Mouse (Mus musculus) c-Kit-positive CD71-negative TER-119-negative erythroid progenitor cells, embryonic 14.5 days (primary cell): ENCODE results near the gene Klf13.

Source experiments
- DNase-seq: peaks from one replicate; pipeline ENCODE4 v3.0.0-alpha.2; 2013; ENCODE audit warnings: low read depth

Gene Klf13

DNA sequence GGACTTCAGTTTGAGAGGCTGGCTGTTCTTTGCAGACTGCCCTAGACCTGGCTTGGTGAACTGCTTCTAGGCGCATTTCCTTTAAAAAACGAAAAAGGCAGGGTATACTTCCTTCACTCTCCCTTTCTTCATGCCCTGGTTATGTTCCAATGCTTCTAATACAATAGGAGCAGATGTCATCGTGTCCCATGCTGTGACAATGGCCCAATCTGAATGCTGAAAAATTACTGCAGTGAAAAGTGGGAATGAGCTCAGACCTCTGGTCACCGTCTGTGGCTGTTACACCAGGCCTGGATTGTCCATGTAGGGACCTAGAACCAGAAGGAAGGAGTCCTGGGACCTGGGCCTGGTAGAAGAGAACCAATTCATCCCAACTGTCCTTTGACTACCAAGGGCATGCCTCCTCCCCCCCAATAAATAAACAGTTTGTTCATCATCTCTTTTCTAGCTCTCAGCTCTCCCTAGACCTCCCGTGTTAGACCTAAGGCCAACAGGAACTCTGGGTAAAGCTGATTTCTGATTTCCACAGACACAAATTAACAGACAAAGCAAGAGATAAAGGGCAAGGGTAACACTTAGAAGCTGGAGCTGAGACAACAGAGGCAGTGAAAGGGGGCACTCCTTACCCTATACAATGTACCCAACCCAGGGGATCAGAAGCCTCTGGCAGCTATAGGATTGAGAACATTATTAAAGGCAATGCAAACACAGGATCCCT is 30.8 kb downstream of the Klf13 start:
- DNase-seq: no peak

DNA sequence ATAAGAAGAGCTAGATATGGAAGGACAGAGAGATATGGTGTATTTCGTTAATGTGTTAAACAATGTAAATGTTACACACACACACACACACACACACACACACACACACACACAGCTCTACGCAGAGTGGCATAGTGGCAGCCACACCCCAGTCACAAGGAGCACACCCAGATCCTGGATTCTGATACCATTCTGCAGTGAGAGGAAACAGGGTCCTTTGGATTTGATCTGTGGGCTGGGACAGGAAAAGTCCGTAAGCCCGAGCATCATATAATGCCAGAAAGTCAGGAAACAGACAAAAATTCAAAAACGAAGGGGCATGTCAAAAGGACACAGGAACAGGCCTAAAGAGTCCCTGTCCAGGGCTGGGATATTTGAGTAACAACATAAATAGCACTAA is 33.1 kb downstream of the Klf13 start:
- DNase-seq: no peak

DNA sequence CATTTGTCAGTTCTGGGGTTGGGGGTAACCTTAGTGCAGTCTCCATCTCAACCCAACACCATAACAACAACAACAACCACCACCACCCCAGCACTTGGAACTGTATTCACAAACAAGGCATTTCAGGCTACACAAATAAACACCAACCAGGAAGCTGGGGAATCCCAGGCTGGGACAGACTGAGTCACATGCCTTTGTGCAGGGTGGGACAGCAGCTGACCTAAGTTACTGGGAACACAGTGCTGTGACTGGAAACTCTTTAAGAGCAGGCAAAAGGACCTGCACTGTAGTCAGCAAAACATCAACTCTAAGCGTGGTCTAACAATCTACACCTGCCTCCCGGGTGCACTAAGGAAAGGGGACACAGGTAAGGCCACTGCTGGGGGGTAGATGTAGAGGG is 33.5 kb downstream of the Klf13 start:
- no peak for DNase-seq

DNA sequence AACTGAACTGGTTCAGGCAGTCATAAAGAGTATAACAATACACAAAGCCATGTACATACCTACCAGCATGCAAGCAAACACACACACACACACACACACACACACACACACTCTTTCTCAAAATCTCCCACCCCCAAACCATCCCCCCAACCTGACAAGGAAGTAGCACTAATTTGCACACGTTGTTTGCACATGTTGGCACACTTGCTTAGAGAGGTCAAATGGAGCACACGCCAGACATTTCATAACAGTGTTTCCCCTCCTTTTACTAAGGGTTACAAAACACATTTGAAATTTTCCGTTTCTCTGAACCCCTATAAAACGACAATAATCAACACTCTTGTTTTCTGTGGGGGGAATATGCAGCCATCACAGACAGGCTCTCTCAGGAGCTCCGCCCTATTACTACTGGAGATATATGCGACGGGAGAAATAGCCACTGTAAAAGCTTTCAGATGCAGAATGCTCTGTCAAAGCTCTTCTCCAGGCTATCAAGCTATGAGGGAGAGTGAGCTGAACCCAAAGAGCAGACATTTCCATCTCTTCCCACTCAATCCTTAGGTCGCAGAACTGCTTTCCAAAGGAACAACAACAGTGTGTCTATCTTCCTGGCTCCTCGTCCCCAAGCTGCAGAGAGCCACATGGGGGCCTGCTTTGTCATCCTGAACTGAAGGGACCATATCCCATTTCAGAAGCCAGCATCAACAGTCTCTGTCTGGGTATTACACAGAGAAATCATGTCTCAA is 34.9 kb downstream of the Klf13 start:
- DNase-seq: no peak

DNA sequence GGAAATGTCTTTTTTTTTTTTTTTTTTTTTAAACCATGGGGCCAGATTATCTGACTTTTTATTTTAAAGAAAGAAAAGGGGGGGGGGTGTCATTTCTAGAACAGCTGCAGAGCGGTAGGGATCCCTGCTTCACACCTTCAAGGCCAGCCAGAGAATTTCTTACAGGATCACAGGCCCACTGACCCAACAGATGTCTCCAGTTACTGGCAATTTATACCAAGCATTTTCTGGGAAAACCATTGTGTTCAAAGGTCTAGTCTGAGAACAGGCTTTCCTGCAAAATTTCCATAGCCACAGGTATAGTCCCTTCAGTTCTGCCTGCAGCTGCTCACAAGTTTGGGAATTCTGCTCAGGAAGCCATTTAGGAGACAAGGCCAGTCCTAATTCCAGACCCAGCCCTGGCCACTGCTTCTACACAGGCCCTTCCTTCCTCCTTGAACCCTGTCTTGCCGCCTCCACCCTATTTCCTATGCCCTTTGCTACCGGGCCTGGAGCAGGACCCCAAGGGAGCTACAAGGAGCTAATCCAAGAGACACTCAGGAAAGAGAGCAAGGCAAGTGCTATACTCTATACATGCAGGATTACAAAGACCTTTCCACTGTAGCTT is 36.0 kb downstream of the Klf13 start:
- DNase-seq: no peak

DNA sequence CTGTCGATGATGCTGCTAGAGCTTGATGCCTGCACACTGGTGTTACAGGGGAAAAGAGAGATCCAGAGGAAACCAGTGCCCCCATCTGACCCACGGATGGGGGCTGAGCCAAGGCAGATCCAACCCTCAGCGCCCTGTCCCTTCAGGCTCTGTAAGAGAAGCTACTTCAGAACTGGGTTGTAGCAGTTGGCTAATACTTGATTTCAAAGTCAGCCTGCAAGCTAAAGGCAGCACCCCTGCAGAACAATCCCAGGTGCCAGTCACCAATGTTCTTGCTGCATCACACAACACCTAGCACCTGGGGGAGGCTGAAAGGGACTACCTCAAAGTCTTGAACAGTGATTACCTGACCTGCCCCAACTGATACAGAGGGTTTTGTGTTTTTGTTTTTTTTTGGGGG is 36.8 kb downstream of the Klf13 start:
- no peak for DNase-seq

DNA sequence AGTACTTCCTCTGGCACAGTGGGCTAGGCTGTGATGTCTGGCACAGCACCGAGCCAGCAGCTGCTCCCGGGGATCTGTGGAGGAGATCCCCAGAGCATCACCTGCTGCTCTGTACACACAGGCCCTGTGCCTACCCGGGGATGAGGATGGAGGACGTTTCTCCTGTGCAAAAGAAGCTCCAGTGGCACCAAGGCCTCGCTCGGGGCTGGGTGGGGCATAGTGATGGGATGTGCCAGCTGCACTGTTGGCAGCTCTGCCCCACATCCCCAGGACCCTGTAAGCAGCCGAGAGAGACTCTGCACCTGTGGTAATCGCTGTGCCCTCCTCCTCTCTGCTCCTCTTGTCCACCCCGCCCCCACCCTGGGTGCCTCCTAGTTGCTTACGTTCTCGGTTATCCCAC is 37.4 kb downstream of the Klf13 start:
- DNase-seq: no peak

DNA sequence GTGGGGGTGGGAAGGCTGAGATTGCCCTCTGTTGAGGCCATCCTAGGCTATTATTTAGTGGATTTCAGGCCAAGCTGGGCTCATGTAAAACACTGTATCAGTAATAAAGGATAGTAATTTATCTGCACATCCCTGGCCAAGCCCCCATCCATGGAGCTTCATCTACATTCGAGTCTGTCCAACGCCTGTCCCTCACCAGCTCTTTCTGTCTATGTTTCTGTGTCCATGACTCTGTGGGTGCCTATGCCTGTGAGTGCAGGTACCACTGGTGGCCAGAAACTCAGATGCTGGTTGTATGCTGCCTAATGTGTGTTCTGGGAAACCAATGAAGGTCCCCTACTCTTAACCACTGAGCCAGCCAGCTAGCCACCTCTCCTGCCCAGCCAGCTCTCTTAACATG is 38.3 kb downstream of the Klf13 start:
- DNase-seq: no peak

DNA sequence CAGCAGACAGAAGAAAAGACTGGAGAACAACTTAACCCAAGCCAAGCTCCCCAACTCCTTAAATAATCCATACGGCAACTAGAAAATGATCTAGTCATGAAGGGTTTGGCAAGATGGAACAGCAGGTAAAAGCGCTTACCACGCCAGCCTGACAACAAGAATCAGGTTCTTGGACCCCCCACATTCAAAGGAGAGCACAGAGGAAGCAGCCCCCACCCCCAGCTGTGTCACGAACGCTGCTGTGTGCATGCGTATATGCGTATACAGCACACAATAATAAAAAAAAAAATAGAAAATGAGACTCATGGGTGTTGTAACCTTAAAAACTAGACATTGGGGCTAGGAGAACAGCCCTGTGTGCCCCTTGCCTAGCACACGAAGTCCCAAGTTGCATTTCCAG is 38.8 kb downstream of the Klf13 start:
- no peak for DNase-seq

DNA sequence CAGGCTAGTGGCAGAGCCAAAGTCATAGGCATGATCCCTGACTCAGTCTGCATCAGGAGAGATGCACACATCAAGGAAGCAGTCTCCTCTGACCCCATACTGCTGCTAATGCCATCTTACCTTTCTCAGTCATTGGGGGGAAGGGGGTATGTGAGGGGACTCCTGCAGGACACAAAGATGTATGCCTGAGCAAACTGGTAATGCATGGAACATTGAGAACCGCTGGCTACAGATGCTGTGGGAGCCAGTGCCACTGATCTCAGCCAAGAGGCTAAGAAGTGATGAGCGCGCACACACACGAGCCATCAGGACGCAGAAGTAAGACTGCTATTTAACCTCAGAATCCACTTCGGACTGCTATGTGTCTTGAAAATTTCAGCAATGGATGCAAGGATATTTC is 40.5 kb downstream of the Klf13 start:
- no peak for DNase-seq

DNA sequence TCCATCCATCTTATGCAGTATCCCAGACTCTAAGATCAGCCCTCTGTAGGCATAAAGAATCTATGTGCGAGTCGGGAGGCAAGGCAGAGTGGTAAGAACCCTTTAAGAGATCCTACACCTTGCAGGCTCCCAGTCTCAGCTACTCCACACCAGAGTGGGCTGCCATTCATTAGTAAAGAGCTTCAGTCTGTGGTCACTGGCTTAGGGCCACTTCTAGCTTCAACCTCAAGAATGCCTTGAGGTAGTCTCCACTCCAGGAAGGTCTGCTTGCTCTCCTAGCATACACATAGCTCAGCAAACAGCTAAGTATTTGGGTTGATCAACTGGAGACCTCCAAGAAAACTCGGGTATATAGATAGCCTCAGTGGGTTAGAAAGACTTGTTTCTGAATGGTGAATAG is 41.1 kb downstream of the Klf13 start:
- no peak for DNase-seq

DNA sequence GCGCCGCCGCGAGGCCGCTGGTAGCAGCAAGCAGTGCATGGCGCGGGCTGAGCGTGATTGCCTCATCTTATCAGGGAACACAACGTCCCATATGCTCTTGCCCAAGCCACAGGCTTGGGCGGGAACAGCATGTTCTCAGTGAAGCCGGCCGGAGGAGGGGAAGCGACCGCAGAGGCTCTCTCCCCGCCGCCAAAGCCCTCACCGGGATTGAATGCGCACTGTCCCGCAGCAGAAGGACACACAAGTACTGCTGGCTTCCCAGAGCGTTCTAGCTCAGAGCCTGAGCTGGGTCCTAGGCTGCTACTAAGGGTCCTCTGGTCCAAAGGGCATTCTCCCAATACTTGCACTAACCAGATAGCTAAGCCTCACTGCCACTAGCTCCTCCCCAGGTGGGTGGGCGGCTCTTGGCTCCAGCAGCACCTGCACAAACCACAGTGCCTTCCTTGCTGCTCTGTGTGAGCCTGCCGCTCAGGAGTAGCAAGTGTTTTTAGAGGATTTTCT is 41.7 kb downstream of the Klf13 start:
- peak; percentile 80 for DNase-seq

DNA sequence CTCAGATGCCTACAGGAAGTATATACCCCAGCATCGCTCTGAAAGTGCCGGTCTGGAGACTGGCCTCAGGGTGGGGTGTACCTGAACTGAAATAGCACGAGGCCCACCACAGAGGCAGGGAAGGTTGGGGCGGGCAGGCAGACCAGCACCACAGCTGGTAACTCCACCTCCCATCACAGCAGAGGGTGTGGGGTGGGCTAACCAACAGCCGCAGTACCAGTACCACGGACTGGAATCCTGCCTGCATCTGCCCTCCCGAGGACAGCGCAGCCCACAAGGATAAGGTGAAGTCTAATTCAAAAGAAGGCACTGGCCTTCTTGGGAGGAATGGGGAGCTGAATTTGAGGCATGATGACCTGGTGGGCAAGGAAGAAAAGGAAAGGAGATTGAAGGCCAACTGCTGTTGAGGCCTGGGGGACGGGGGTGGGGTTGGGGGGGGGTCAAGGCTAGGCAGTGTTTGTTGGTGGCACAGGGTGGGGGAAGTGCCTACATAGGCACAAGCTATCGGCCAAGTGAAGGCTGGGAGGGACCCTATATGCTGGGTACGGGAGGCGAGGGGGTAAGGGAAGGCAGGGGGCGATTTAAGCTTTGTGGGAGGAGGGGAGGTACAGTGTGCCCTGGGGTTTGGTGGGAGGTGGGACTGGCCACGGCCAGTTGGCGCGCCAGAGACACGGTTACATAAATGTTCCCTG is 42.3 kb downstream of the Klf13 start:
- no peak for DNase-seq

DNA sequence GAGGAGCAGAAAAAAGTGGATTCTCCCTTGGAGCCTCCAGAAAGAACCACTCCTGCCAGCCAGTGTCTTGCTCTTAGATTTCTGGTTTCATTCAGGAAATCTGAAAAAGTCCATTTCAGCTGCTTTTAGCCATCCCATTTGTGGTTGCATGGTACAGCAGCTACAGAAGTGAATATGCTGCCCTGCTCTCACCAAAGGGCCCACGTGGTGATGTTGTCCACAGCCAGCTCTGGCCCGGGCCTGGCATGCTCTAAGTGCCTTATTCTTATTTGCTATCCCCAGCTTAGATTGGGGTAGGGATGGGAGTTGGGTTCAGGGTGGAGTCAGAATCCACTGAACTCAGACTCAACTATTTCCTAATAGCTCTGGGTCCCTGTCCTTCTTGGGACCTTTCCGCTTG is 43.5 kb downstream of the Klf13 start:
- DNase-seq: no peak

DNA sequence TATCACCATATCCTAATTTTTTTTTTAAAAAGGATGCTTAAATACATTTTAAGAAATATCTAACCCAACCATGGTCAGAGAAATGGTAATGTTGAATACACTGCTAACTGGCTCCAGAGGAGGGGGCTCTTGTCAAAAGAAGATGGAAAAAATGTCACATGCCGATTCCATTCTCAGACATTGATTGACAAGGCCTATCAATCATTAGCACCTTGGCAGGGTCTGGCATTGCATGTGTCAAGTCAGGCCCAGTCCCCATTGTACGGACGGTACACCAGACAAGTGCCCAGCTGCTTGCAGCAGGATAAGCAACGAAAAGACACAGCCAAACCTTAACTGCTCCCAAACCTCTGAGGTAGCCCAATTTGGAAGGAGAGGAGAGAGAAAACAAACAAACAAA is 44.1 kb downstream of the Klf13 start:
- no peak for DNase-seq

DNA sequence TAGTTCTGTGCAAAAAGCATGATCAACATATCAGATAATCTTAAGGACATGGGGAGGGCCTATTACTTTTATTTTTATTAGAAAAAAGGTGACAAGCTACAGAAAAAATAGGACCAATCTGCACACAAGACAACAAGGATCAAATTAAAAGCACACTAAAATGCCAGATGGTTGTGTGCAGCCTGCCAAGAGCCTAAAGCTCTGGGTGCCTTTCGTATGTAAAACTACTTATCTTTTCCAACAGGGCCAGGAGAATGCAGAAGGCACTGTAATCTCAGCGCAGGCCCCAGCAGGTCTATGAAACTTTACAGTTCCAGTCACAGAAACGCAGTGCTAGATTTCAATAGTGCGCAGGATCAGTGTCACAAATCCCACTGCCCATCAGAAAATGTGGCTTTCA is 45.0 kb downstream of the Klf13 start:
- DNase-seq: no peak

DNA sequence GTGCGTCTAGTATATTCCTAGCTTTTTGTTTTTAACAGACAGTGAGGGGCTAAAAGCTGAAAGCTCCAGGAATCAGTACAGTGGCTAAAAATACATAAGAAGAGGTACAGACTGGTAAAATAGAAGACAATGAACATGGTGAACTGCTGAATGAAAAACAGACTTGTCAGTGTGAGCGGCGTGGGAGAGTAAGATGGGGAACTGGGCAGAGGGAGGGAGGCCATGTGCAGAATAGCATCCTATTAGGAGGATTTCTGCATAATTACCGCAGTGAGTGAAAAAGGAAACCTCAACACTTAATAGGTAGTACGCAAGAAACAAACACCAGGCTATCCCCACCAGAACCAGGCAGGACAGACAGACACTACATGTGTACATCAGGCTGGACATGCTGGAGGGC is 45.5 kb downstream of the Klf13 start:
- DNase-seq: no peak

DNA sequence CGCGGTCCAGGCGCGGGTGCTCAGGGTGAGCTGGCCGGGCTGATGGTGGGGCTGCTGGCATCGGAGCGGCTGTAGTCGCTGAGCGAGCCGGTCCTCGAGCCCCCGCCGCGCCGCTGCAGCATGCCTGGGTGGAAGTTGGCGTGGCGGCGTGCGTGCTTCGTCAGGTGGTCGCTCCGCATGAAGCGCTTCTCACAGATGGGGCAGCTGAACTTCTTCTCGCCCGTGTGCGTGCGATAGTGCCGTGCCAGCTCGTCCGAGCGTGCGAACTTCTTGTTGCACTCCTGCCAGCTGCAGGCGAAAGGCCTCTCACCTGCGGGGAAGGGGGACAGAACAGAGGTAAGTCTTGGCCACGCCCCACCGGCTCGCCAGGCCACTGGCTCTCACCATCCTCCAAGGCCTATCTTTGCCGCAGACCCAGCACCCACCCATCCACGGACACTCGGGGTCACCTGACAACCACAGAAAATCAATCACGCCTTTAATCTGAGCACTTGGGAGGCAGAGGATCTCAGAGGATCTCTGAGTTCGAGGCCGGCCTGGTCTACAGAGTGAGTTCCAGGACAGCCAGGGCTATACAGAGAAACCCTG is 47.1 kb downstream of the Klf13 start:
- no peak for DNase-seq

DNA sequence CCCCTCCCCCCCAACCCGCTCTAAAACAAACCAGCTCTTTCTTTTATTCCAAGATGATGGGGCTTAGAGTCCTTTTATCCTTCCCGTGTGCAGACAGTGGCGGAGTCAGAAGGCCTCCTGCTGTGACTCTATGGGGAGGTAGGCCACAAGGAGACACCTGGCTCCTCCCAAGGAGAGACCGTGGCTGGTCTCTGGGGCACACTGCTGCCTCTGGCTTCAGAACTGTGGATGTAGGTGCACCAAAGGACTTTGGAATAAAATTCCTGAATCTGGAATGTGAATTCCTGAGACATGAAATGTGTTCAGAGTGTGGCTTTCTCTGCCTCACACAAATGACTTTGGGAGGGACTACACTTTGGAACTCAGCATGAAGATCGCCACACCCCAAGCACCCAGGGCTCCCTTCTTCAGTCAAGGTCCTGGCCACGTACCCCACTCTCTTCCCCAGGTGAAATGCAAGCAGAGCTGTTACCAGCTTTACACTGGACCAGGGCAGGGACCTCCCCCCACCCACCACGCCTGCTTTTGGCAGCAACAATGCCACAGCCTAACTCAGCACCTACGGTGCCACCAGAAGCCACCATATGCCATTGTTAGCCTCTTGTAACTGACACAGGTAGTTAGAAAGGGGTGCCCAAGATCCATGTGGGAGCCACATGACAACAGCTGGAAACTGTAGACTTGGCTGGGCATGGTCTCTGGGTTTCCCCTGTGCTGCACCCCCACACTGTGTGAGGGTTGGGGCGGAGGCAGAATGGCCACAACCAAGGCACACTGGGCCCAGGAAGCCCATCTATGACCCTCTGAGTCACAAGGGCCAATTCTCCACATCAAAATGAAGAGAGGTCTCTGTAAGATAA is 49.4 kb downstream of the Klf13 start:
- DNase-seq: no peak

DNA sequence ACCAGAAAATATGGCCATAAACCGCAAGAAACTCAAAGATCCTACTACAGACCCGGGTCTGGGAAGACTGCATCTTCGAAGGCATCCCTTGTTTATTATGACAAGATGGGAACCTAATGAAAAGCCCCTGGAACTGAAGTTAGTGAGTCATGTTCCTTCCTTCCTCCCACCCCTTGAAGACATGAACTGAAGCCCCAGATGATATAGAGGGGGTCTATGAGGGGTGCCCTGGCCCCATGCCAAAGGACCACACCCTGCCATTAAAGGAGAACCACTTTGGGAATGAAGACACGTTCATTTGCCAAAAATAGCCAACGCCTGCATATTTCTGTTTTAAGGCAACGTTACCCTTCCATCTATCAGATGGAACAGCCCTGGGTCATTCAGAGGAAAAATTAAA is 50.0 kb downstream of the Klf13 start:
- DNase-seq: no peak

DNA sequence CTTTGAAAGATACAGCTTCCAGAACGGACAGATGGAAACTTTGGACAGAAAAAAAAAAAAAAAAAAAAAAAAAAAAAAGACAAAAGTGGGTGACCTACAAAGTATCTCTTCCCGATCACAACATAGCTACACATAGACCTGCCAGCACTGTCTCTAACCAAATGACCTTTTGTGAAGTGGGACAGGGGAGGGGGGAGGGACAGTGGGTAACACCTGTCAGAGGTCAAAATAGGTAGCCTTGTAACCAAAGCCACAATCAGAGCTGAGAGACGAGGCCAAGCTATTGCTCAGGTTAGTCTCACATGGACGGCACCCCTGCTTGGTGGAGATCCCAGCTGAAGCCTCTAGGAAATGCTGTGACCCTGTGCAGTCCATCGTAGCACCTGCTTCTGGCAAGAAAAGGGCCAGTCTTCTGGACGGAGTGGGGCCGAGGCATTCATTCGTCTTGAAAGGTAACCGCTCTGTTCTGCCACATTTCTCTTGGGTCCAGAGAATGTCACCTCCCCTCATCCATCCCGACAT is 51.1 kb downstream of the Klf13 start:
- no peak for DNase-seq
